Mouse (Mus musculus) CH12.LX (cell line): ENCODE measurements around the gene Gpx7. TPM values are rescaled to one million over a fixed set of nuclear protein-coding genes. Genes with fewer than 3 reads are reported as not detected.

Source experiments
- DNase-seq: peaks from one replicate; pipeline ENCODE4 v3.0.0-alpha.2; 2013; ENCODE audit errors: extremely low read depth
- H3K27ac ChIP-seq: 2 replicates; pipeline ENCODE4 v1.5.1; 2012; ENCODE audit warnings: low read depth, mild to moderate bottlenecking, control low read depth, moderate library complexity; ENCODE audit not compliant: insufficient read depth
- H3K27me3 ChIP-seq: replicated peaks from 2 replicates; pipeline ENCODE3; 2012; ENCODE audit warnings: inconsistent platforms
- H3K36me3 ChIP-seq, 2 experiments: replicated peaks in 1 of 2; 2 replicates each; pipeline versions ENCODE3 to v1.6.1; 2012; ENCODE audit warnings: inconsistent platforms in 1 of 2, low read length in 1 of 2, mild to moderate bottlenecking in 1 of 2, mixed read lengths in 1 of 2, moderate library complexity in 1 of 2; ENCODE audit not compliant: control insufficient read depth in 1 of 2, insufficient read depth in 1 of 2
- H3K4me1 ChIP-seq, 2 experiments: 2 replicates each; pipeline ENCODE4 v1.6.1; 2012; ENCODE audit warnings: inconsistent platforms in 1 of 2, moderate library complexity in 1 of 2; ENCODE audit not compliant: insufficient read depth in 2 of 2, control insufficient read depth in 1 of 2
- H3K4me2 ChIP-seq: 2 replicates; pipeline ENCODE4 v1.6.1; 2012; ENCODE audit warnings: low read depth, mild to moderate bottlenecking, control low read depth; ENCODE audit not compliant: poor library complexity, insufficient read depth, severe bottlenecking
- H3K4me3 ChIP-seq, 3 experiments: fragments of 150-350 bp in 1 of 3; sonication (generic) in 1 of 3; replicated peaks in 1 of 3; 2 replicates each; pipeline versions ENCODE3 to v1.5.1; 2011 to 2012; ENCODE audit warnings: low read depth in 2 of 3, low read length in 2 of 3, mild to moderate bottlenecking in 2 of 3, moderate library complexity in 2 of 3, control low read depth in 1 of 3, improper control_type of control experiment in 1 of 3, inconsistent platforms in 1 of 3, mixed read lengths in 1 of 3; ENCODE audit not compliant: poor library complexity in 1 of 3
- H3K79me2 ChIP-seq: replicated peaks from 2 replicates; pipeline ENCODE4 v1.6.1; 2012; ENCODE audit warnings: mild to moderate bottlenecking, moderate library complexity; ENCODE audit not compliant: control insufficient read depth, poor library complexity, insufficient read depth, severe bottlenecking; ENCODE audit errors: extremely low read depth
- H3K9ac ChIP-seq: 2 replicates; pipeline ENCODE4 v1.6.1; 2012; ENCODE audit warnings: low read depth, mild to moderate bottlenecking, control low read depth, moderate library complexity; ENCODE audit not compliant: insufficient read depth
- H3K9me3 ChIP-seq: replicated peaks from 2 replicates; pipeline ENCODE3; 2012; ENCODE audit warnings: low read length, inconsistent platforms, mixed read lengths
- BHLHE40 ChIP-seq: IDR thresholded peaks from 2 replicates; pipeline ENCODE4 v1.6.1; 2011; ENCODE audit warnings: mild to moderate bottlenecking, low read depth, low read length, improper control_type of control experiment
- CHD1 ChIP-seq: IDR thresholded peaks from 2 replicates; pipeline ENCODE4 v1.6.1; 2012; ENCODE audit warnings: low read depth, low read length, improper control_type of control experiment, inconsistent platforms
- CHD2 ChIP-seq: IDR thresholded peaks from 2 replicates; pipeline ENCODE4 v1.6.1; 2011; ENCODE audit warnings: low read length, improper control_type of control experiment
- CTCF ChIP-seq, 2 experiments: IDR thresholded peaks in 1 of 2; conservative IDR thresholded peaks in 1 of 2; 2 replicates each; pipeline ENCODE4 v1.5.1; 2011 to 2012; ENCODE audit warnings: low read depth in 2 of 2, low read length in 2 of 2, improper control_type of control experiment in 1 of 2, inconsistent platforms in 1 of 2, mild to moderate bottlenecking in 1 of 2, moderate library complexity in 1 of 2
- E2F4 ChIP-seq: IDR thresholded peaks from 2 replicates; pipeline ENCODE4 v1.6.1; 2011; ENCODE audit warnings: low read depth, low read length, improper control_type of control experiment; ENCODE audit not compliant: insufficient replicate concordance
- GABPA ChIP-seq: IDR thresholded peaks from 2 replicates; pipeline ENCODE4 v1.6.1; 2012; ENCODE audit warnings: low read depth, low read length, improper control_type of control experiment, inconsistent platforms; ENCODE audit not compliant: insufficient replicate concordance
- HCFC1 ChIP-seq: IDR thresholded peaks from 2 replicates; pipeline ENCODE4 v1.6.1; 2012; ENCODE audit warnings: low read depth, mild to moderate bottlenecking, inconsistent platforms, low read length, improper control_type of control experiment
- JUND ChIP-seq: conservative IDR thresholded peaks from 2 replicates; pipeline ENCODE4 v1.6.1; 2011; ENCODE audit warnings: low read depth, low read length, improper control_type of control experiment
- MAFK ChIP-seq: IDR thresholded peaks from 2 replicates; pipeline ENCODE4 v1.6.1; 2011; ENCODE audit warnings: low read length, improper control_type of control experiment; ENCODE audit not compliant: insufficient replicate concordance
- MAX ChIP-seq: IDR thresholded peaks from 2 replicates; pipeline ENCODE4 v1.6.1; 2011; ENCODE audit warnings: low read length, improper control_type of control experiment
- MEF2A ChIP-seq: IDR thresholded peaks from 2 replicates; pipeline ENCODE4 v1.6.1; 2014; ENCODE audit warnings: low read depth, mild to moderate bottlenecking, inconsistent platforms, low read length, improper control_type of control experiment, borderline replicate concordance
- MYC ChIP-seq: IDR thresholded peaks from 2 replicates; pipeline ENCODE4 v1.6.1; 2011; ENCODE audit warnings: low read depth, mild to moderate bottlenecking, improper control_type of control experiment, low read length
- NELFE ChIP-seq: IDR thresholded peaks from 2 replicates; pipeline ENCODE4 v1.6.1; 2011; ENCODE audit warnings: low read depth, low read length, improper control_type of control experiment
- NRF1 ChIP-seq: IDR thresholded peaks from 2 replicates; pipeline ENCODE4 v1.6.1; 2014; ENCODE audit warnings: low read depth, mild to moderate bottlenecking, inconsistent platforms, low read length, improper control_type of control experiment, moderate library complexity
- PAX5 ChIP-seq: IDR thresholded peaks from 2 replicates; pipeline ENCODE4 v1.6.1; 2012; ENCODE audit warnings: low read length, inconsistent platforms, mixed read lengths
- POLR2A ChIP-seq: IDR thresholded peaks from 2 replicates; pipeline ENCODE4 v1.6.1; 2011; ENCODE audit warnings: low read depth, mild to moderate bottlenecking, improper control_type of control experiment, low read length
- RCOR1 ChIP-seq: conservative IDR thresholded peaks from 2 replicates; pipeline ENCODE4 v1.6.1; 2012; ENCODE audit warnings: low read depth, mild to moderate bottlenecking, inconsistent platforms, low read length, improper control_type of control experiment
- SIN3A ChIP-seq: IDR thresholded peaks from 2 replicates; pipeline ENCODE4 v1.6.1; 2012; ENCODE audit warnings: low read length, improper control_type of control experiment, inconsistent platforms
- TBP ChIP-seq: conservative IDR thresholded peaks from 2 replicates; pipeline ENCODE4 v1.6.1; 2011; ENCODE audit warnings: low read depth, low read length, improper control_type of control experiment
- TCF12 ChIP-seq: IDR thresholded peaks from 2 replicates; pipeline ENCODE4 v1.6.1; 2014; ENCODE audit warnings: low read depth, mild to moderate bottlenecking, inconsistent platforms, low read length, improper control_type of control experiment
- UBTF ChIP-seq: IDR thresholded peaks from 2 replicates; pipeline ENCODE4 v1.6.1; 2012; ENCODE audit warnings: low read depth, mild to moderate bottlenecking, inconsistent platforms, low read length, improper control_type of control experiment, moderate library complexity
- USF2 ChIP-seq: conservative IDR thresholded peaks from 2 replicates; pipeline ENCODE4 v1.6.1; 2011; ENCODE audit warnings: low read depth, low read length, improper control_type of control experiment
- ZNF384 ChIP-seq: IDR thresholded peaks from 2 replicates; pipeline ENCODE4 v1.6.1; 2012; ENCODE audit warnings: low read depth, low read length, improper control_type of control experiment, inconsistent platforms
- dilution Hi-C: fragments of 300-500 bp; cut with MboI; formaldehyde crosslinking; loops from 2 replicates; pipeline ENCODE4 v1.14.3; 2020; ENCODE audit warnings: low sequenced_read_pairs; ENCODE audit not compliant: extremely low pct_unique_long_range_greater_than_20kb, extremely low pct_ligation_motif_present
- in situ Hi-C: fragments of 300-500 bp; cut with MboI; formaldehyde crosslinking; loops from 3 replicates; pipeline ENCODE4 v1.14.3; 2019; ENCODE audit warnings: low sequenced_read_pairs, low pct_ligation_motif_present, low pct_unique_long_range_greater_than_20kb, mixed read lengths
- polyA plus RNA-seq: library from polyadenylated mRNA; unstranded; fragments of >175 nt; gene quantifications from 2 replicates; pipeline ENCODE4 v1.2.1, GENCODE M21; 2012; ENCODE audit warnings: low read depth; ENCODE audit not compliant: insufficient read length
- total RNA-seq, 2 experiments: library from RNA; depleted of rRNA; stranded (reverse); fragments of 300-350 nt in 1 of 2; fragments of >200 nt in 1 of 2; gene quantifications; 2 replicates each; pipeline ENCODE4 v1.2.3; 2012 to 2014

Gpx7 gene
- total and polyA plus RNA-seq, 3 experiments, result not detected

DNA sequence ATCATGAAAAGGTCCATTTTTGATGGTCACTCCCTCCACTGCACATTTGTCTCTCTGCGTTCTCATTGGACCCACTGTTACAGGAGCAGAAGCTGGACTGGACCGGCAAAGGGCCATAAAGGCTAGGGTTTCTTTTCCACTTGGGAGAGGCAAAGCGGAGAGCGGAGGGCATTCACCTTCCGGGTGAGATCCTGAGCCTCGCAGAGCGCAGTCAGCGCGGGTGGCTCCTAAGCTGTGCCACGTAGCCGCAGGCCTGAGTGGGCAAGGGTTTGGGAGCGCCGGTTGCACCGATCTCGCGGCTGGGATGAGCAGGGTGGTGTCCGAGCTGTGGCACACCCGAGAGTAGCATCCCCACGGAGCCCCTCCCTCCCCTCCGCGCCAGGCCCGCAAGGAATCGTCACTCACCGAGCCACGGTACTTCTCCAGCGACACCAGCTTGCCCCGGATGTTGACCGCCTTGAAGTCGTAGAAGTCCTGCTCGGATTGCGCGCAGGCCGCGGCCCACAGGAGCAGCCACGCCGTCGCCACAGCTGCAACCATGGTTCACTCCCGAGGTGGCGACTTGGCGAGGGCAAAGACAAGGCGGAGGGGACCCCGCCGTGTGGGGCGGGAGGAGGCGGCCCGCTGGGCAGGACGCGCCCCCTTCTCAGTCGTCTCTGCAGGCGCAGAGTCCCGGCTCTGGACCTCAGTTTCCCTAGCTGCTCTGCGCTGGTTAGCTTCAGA is 462 bp downstream of the Gpx7 start:
- H3K27me3 ChIP-seq, result no peaks in the 10 kb centered on the region
- no peak overlapping the region for H3K4me3 ChIP-seq
- H3K4me2 ChIP-seq, result no peak overlapping the region
- H3K9me3 ChIP-seq, result no peaks in the 10 kb centered on the region
- no peak overlapping the region for H3K27ac ChIP-seq
- DNase-seq, result no peak
- peaks cover 3 to 4% of the 10 kb centered on the region in 2 experiments; a peak in 2 of 4 replicates for H3K4me1 ChIP-seq
- H3K36me3 ChIP-seq, result no peaks in the 10 kb centered on the region
- dilution Hi-C loops (no loop called here), in situ Hi-C loops (no loop called here)
- H3K79me2 ChIP-seq, result no peaks in the 10 kb centered on the region
- no peak for TF ChIP-seq CHD2
- no peak for TF ChIP-seq MYC
- no peak for TF ChIP-seq MAFK
- no peak for TF ChIP-seq HCFC1
- TF ChIP-seq CTCF (conservative IDR thresholded peaks at IDR 0.05 in 1 of 2, IDR thresholded peaks at IDR 0.05 in 1 of 2; ENCODE audit: low read depth in 2 of 2, low read length in 2 of 2), result no peak
- TF ChIP-seq UBTF, result no peak
- TF ChIP-seq SIN3A, result no peak
- no peak for TF ChIP-seq USF2
- no peak for TF ChIP-seq JUND
- H3K9ac ChIP-seq, result no peak overlapping the region

DNA sequence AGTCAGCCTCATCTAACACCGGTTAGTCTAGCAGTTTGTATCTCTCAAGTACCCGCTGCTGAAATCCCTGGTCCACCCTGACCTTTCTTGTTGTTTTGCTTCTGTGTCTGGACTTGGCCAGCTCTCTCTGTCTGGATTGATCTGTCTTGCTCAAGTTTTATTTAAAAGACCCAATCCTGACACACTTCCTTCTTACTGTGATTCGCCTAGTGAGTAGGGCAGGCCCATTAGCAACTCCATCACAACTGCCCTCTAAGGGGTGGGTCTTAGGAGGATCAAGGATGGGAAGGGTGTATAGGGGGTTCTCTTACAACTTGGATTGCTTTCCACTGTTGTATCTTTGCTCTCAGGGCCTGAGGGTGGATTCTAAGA is 1.0 kb downstream of the Gpx7 start:
- Histone ChIP-seq H3K27ac (no peak overlapping the region), H3K4me1 (peaks cover 3 to 4% of the 10 kb centered on the region in 2 experiments; a peak in 2 of 4 replicates), H3K9ac (no peak overlapping the region), H3K4me3 (no peak overlapping the region), H3K4me2 (no peak overlapping the region), H3K27me3 (no peaks in the 10 kb centered on the region), H3K79me2 (no peaks in the 10 kb centered on the region), H3K36me3 (no peaks in the 10 kb centered on the region), H3K9me3 (no peaks in the 10 kb centered on the region)
- TF ChIP-seq BHLHE40 (no peak), PAX5 (no peak), MEF2A (no peak), TBP (no peak), TCF12 (no peak), E2F4 (no peak), NELFE (no peak), ZNF384 (no peak), MAX (no peak), POLR2A (no peak), NRF1 (no peak), HCFC1 (no peak), UBTF (no peak), CHD1 (no peak), RCOR1 (no peak), GABPA (no peak)
- dilution Hi-C loops (no loop called here), in situ Hi-C loops (no loop called here)
- DNase-seq, result no peak
